Mouse (Mus musculus) lung, postnatal 0 days (tissue): ENCODE data around the gene Stk17b.

ENCODE experiments used
- CTCF ChIP-seq: IDR thresholded peaks from 2 replicates; pipeline ENCODE4 v1.5.1; 2016; ENCODE audit warnings: antibody characterized with exemption, mild to moderate bottlenecking
- EP300 ChIP-seq: IDR thresholded peaks from 2 replicates; pipeline ENCODE4 v1.6.1; 2016; ENCODE audit warnings: antibody characterized with exemption, mild to moderate bottlenecking, control low read depth

- TF ChIP-seq CTCF (no peak), EP300 (no peak)
Measured at GRCm38 (mm10) chr1:53818072-53818862, 33.2 kb upstream of the Stk17b start.
